8 mouse cellular contexts compared by ENCODE assay signal in genomic region chr5:21543409-21544201, GRCm38 (mm10). TPM values are rescaled to one million over a fixed set of nuclear protein-coding genes. Genes with fewer than 3 reads are reported as not detected.
DNase-seq lines count a peak whose midpoint lies in the region; ATAC-seq and TF ChIP-seq lines count a peak whose summit lies in the region.

TSS of gene Lrrc17 (plus strand) at chr5:21543559.

- peak within 1 kb of the TSS; percentile 58 for H3K4me2 ChIP-seq in embryonic facial prominence, embryonic 13.5 days
- H3K4me2 ChIP-seq in heart, postnatal 0 days (ENCODE audit: low read depth, low read length): peak within 1 kb of the TSS; percentile 48
- peak within 1 kb of the TSS; percentile 18; the same call in 1 of the 2 replicates for H3K4me2 ChIP-seq in liver, postnatal 0 days (ENCODE audit: low read depth, low read length)

- no peak for TF ChIP-seq CTCF in heart, postnatal 0 days (IDR thresholded peaks at IDR 0.05; ENCODE audit: low read depth)
- TF ChIP-seq CTCF in liver, postnatal 0 days (IDR thresholded peaks at IDR 0.05; ENCODE audit: low read depth): no peak

- DNase-seq in heart, adult 18-20 months: peak; percentile 42 to 47
- DNase-seq in heart, postnatal 25 days (ENCODE audit: low spot score): no peak
- DNase-seq in heart, postnatal 0 days (ENCODE audit: low spot score): no peak
- no peak for DNase-seq in liver, postnatal 0 days
- DNase-seq in layer of hippocampus, postnatal 25 days (ENCODE audit: extremely low spot score in 1 of 2, low spot score in 1 of 2): no peak
- DNase-seq in layer of hippocampus, adult 11-12 months (ENCODE audit: low spot score): no peak

- peaks cover 34% of the 10 kb centered on the region for H3K4me1 ChIP-seq in embryonic facial prominence, embryonic 13.5 days
- H3K4me1 ChIP-seq in heart, postnatal 0 days (ENCODE audit: control insufficient read depth, insufficient read depth): 0 out of 2 replicates have a peak, but pooled peaks cover 3% of the 10 kb centered on the region
- no peaks in the 10 kb centered on the region for H3K4me1 ChIP-seq in liver, postnatal 0 days (ENCODE audit: insufficient read depth)

- no peaks in the 10 kb centered on the region for H3K9me3 ChIP-seq in embryonic facial prominence, embryonic 13.5 days
- no peaks in the 10 kb centered on the region for H3K9me3 ChIP-seq in heart, postnatal 0 days (replicated peaks; ENCODE audit: control insufficient read depth, low read length)
- no peaks in the 10 kb centered on the region; the same call in 1 of the 2 replicates for H3K9me3 ChIP-seq in liver, postnatal 0 days (ENCODE audit: low read length)

- H3K9ac ChIP-seq in embryonic facial prominence, embryonic 13.5 days: peak within 1 kb of the TSS; percentile 75
- no peak within 1 kb of the TSS; the same call in 1 of the 2 replicates for H3K9ac ChIP-seq in heart, postnatal 0 days (replicated peaks; ENCODE audit: low read depth, low read length)
- H3K9ac ChIP-seq in liver, postnatal 0 days (replicated peaks): no peak within 1 kb of the TSS

- WGBS in embryonic facial prominence, embryonic 13.5 days: 15% methylated on average over 17 of the region's 17 CpGs
- WGBS in heart, postnatal 0 days: 37% methylated on average over 17 of the region's 17 CpGs
- WGBS in liver, postnatal 0 days (ENCODE audit: insufficient replicate concordance): 64% methylated on average over 17 of the region's 17 CpGs

- no peak for TF ChIP-seq EP300 in heart, postnatal 0 days (IDR thresholded peaks at IDR 0.05; ENCODE audit: low read depth)
- TF ChIP-seq EP300 in liver, postnatal 0 days (IDR thresholded peaks at IDR 0.05; ENCODE audit: low read depth): no peak

- peak; percentile 87 for ATAC-seq in embryonic facial prominence, embryonic 13.5 days (ENCODE audit: insufficient number of reproducible peaks, insufficient read depth, low FRiP score, low TSS enrichment, low read depth)
- peak; percentile 67 for ATAC-seq in heart, postnatal 0 days (ENCODE audit: insufficient read depth, low read depth)
- no peak for ATAC-seq in liver, postnatal 0 days
- ATAC-seq in megakaryocyte-erythroid progenitor cell, adult 5-6 weeks (replicated peaks; ENCODE audit: low FRiP score, low TSS enrichment, poor library complexity, severe bottlenecking): no peak

- H3K27ac ChIP-seq in embryonic facial prominence, embryonic 13.5 days: peak within 1 kb of the TSS; percentile 97
- peak within 1 kb of the TSS; percentile 66 for H3K27ac ChIP-seq in heart, postnatal 0 days (ENCODE audit: low read depth)
- H3K27ac ChIP-seq in liver, postnatal 0 days (ENCODE audit: low read depth): no peak within 1 kb of the TSS

- peaks cover 13% of the 10 kb centered on the region for H3K36me3 ChIP-seq in embryonic facial prominence, embryonic 13.5 days
- no peaks in the 10 kb centered on the region for H3K36me3 ChIP-seq in heart, postnatal 0 days (replicated peaks; ENCODE audit: control insufficient read depth, insufficient read depth, low read length)
- H3K36me3 ChIP-seq in liver, postnatal 0 days (replicated peaks; ENCODE audit: insufficient read depth, low read length): no peaks in the 10 kb centered on the region

- intact Hi-C loops in heart, postnatal 25 days (cut with DNase I): no loop called here

- H3K27me3 ChIP-seq in embryonic facial prominence, embryonic 13.5 days: no peaks in the 10 kb centered on the region
- 0 out of 2 replicates have a peak, but pooled peaks cover 4% of the 10 kb centered on the region for H3K27me3 ChIP-seq in heart, postnatal 0 days (ENCODE audit: control insufficient read depth, insufficient read depth, low read length)
- peaks cover 4% of the 10 kb centered on the region; the same call in 1 of the 2 replicates for H3K27me3 ChIP-seq in liver, postnatal 0 days (ENCODE audit: insufficient read depth, low read length)

- H3K4me3 ChIP-seq in embryonic facial prominence, embryonic 13.5 days: peak within 1 kb of the TSS; percentile 60
- H3K4me3 ChIP-seq in heart, postnatal 0 days (ENCODE audit: low read depth, low read length): peak within 1 kb of the TSS; percentile 39
- no peak within 1 kb of the TSS for H3K4me3 ChIP-seq in liver, postnatal 0 days (ENCODE audit: low read depth, low read length)

RNA-seq across cellular contexts. Expression of gene Lrrc17, which starts in this region (rescaled TPM):
- 1 to 10 TPM; 2.0 to 2.8 TPM for total RNA-seq in heart, adult 18-20 months (2021)
- 1 to 10 TPM; 2.4 to 4.2 TPM for total RNA-seq in heart, postnatal 25 days (2021)
- 115 and 129 TPM in 2 replicates for polyA plus RNA-seq in embryonic facial prominence, embryonic 13.5 days (2015; fragmentation: Nextera tagmentation; extraction: Ambion mirVana)
- 17.5 and 23.1 TPM in 2 replicates for total RNA-seq in heart, postnatal 0 days (2014; rRNA removed; ENCODE audit: low replicate concordance)
- polyA plus RNA-seq in heart, postnatal 0 days (2015; fragmentation: Nextera tagmentation; extraction: Ambion mirVana): 12.3 and 13.4 TPM in 2 replicates
- 0.81 and 0.99 TPM in 2 replicates for polyA plus RNA-seq in liver, postnatal 0 days (2015; fragmentation: Nextera tagmentation; extraction: Ambion mirVana)
- total RNA-seq in layer of hippocampus, postnatal 25 days (2021): under 1 TPM; 0.33 to 0.44 TPM
- total RNA-seq in megakaryocyte-erythroid progenitor cell, adult 5-6 weeks (2014; fragmentation: Nextera tagmentation): not detected in 2 replicates
- total RNA-seq in megakaryocyte-erythroid progenitor cell, adult 5-6 weeks (2017): not detected in 2 replicates

Comparison
In these comparisons a context has a peak if more than half of its experiments do, and no peak if none do; other contexts are left out.
1. DNase-seq: peak in heart, adult 18-20 months (2 of 2); none in heart, postnatal 25 days (single experiment), heart, postnatal 0 days (single experiment), liver, postnatal 0 days (single experiment), layer of hippocampus, postnatal 25 days (0 of 2) and layer of hippocampus, adult 11-12 months (single experiment).
2. ATAC-seq: peak in embryonic facial prominence, embryonic 13.5 days (single experiment) and heart, postnatal 0 days (single experiment); none in liver, postnatal 0 days (single experiment) and megakaryocyte-erythroid progenitor cell, adult 5-6 weeks (single experiment).
3. Peak in every context shown above with its lines, with median percentiles within 50 percentile points of each other: H3K4me2 ChIP-seq.